Mouse (Mus musculus) testis, adult 2 months (tissue): ENCODE results near the gene Ppp1r27.
"Not testable (repeated sequence)": the region's sequence is repeated elsewhere in the genome, so short reads cannot be mapped to it uniquely, and the experiment has no call there.

Source experiments
- CTCF ChIP-seq: fragments of 200-500 bp; IDR thresholded peaks from 2 replicates; pipeline ENCODE4 v1.5.1; 2012; ENCODE audit warnings: low read depth, mild to moderate bottlenecking, inconsistent platforms, low read length, moderate library complexity; ENCODE audit not compliant: control insufficient read depth, insufficient read depth, insufficient replicate concordance
- POLR2A ChIP-seq: fragments of 200-500 bp; IDR thresholded peaks from 2 replicates; pipeline ENCODE4 v1.6.1; 2012; ENCODE audit warnings: low read depth, mild to moderate bottlenecking, inconsistent platforms, low read length, moderate library complexity; ENCODE audit not compliant: control insufficient read depth

DNA sequence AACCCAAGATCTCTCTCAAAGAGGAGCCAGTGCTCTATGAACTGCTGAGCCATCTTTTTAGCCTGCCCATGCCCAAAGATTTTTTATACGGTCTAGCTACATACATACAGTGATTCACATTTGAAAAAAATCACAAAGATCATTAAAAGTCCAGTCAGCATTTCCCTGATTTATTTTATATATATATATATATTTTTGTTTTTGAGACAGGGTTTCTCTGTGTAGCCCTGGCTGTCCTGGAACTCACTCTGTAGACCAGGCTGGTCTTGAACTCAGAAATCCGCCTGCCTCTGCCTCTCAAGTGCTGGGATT lies 32.0 kb upstream of the Ppp1r27 start:
- not testable (repeated sequence) for TF ChIP-seq CTCF, POLR2A
